Mouse (Mus musculus) liver, adult 2 months (tissue): ENCODE data around the gene Ncan. TPM values are rescaled to one million over a fixed set of nuclear protein-coding genes. Genes with fewer than 3 reads are reported as not detected.
A peak's percentile ranks its signal among the peaks of the same experiment; 100 is the strongest.

Experiments used
- DNase-seq: peaks from one replicate; pipeline ENCODE4 v3.0.0-alpha.2; 2011; ENCODE audit warnings: low read depth, low spot score; ENCODE audit errors: extremely low read depth
- H3K27ac ChIP-seq: fragments of 200-500 bp; replicated peaks from 2 replicates; pipeline ENCODE4 v1.5.1; 2012; ENCODE audit warnings: low read depth, mild to moderate bottlenecking, control low read depth, inconsistent platforms, low read length; ENCODE audit not compliant: insufficient read depth
- H3K27me3 ChIP-seq: fragments of 200-500 bp; 2 replicates; pipeline ENCODE4 v1.6.1; 2012; ENCODE audit warnings: mild to moderate bottlenecking, moderate library complexity, low read length, inconsistent platforms; ENCODE audit not compliant: control insufficient read depth, insufficient read depth
- H3K36me3 ChIP-seq: fragments of 200-500 bp; 2 replicates; pipeline ENCODE4 v1.6.1; 2012; ENCODE audit warnings: low read length, inconsistent platforms; ENCODE audit not compliant: control insufficient read depth, insufficient read depth
- H3K4me1 ChIP-seq: fragments of 200-500 bp; 2 replicates; pipeline ENCODE4 v1.6.1; 2011; ENCODE audit warnings: low read length; ENCODE audit not compliant: control insufficient read depth, insufficient read depth
- H3K4me3 ChIP-seq: fragments of 200-500 bp; 2 replicates; pipeline ENCODE4 v1.5.1; 2011; ENCODE audit warnings: low read depth, mild to moderate bottlenecking, control low read depth, low read length, moderate library complexity; ENCODE audit not compliant: insufficient read depth
- H3K79me2 ChIP-seq: fragments of 200-500 bp; 2 replicates; pipeline ENCODE4 v1.6.1; 2012; ENCODE audit warnings: inconsistent platforms, mild to moderate bottlenecking, low read length, moderate library complexity; ENCODE audit not compliant: control insufficient read depth, insufficient read depth
- H3K9ac ChIP-seq: fragments of 200-500 bp; 2 replicates; pipeline ENCODE4 v1.6.1; 2012; ENCODE audit warnings: low read depth, mild to moderate bottlenecking, control low read depth, inconsistent platforms, low read length
- CTCF ChIP-seq: fragments of 200-500 bp; IDR thresholded peaks from 2 replicates; pipeline ENCODE4 v1.5.1; 2011; ENCODE audit warnings: low read depth, low read length, control low read depth
- POLR2A ChIP-seq: fragments of 200-500 bp; IDR thresholded peaks from 2 replicates; pipeline ENCODE4 v1.6.1; 2011; ENCODE audit warnings: low read length, control low read depth; ENCODE audit not compliant: insufficient read depth; ENCODE audit errors: extremely low read depth
- WGBS: fragments of 180-500 bp; shearing (Covaris S2); methylation state at CpG from one replicate; pipeline ENCODE4 v1.1.7; 2018; 5-methylcytosine and 5-hydroxymethylcytosine counted together
- polyA plus RNA-seq: library from polyadenylated mRNA; depleted of rRNA; stranded (reverse); fragments of >200 nt; gene quantifications from 2 replicates; pipeline ENCODE4 v1.2.3, GENCODE M21; 2012; rRNA removed
- total RNA-seq: library from RNA; depleted of rRNA; stranded (reverse); fragments of >200 nt; gene quantifications from 2 replicates; pipeline ENCODE4 v1.2.3, GENCODE M21; 2014; rRNA removed

The Ncan gene
- under 0.01 TPM in 1 of 2 replicates, not detected in the other for total RNA-seq
- not detected in 2 replicates for polyA plus RNA-seq

DNA sequence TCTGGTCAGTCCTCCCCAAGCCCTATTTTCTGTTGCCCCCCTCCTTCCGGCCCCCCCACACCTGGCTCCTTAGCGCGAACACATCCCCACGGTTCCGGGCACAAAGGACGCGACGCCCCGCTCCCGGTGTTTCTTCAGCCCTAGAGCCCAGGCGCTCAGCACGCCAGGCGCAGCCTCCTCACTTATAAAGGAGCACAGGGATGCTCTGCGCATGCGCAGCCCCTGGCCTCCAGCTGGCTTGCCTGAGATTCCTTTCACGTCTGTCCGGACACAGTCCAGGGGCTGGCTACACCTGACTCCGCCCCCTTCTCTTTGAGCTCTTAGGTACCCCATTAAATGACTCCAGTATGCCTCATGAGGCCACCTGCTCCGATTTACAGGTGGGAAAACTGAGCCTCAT, at the start of gene Ncan:
Gene Ncan, minus strand, starts transcription at position 207 of the 400 bp plus-strand sequence.
- DNase-seq = no peak
- Histone ChIP-seq H3K79me2 (no peaks in the 10 kb centered on the region), H3K4me3 (no peak within 1 kb of the TSS), H3K27ac (no peak within 1 kb of the TSS), H3K9ac (no peak within 1 kb of the TSS), H3K27me3 (peaks cover 11% of the 10 kb centered on the region; the same call in 1 of the 2 replicates), H3K36me3 (no peaks in the 10 kb centered on the region), H3K4me1 (no peaks in the 10 kb centered on the region)
- TF ChIP-seq CTCF (no peak), POLR2A (no peak)
- 5% methylated on average over 19 of the region's 19 CpGs for WGBS

- peak; percentile 42 for DNase-seq
- peaks cover 12% of the 10 kb centered on the region; the same call in 1 of the 2 replicates for H3K4me1 ChIP-seq
- no peak overlapping the region for H3K4me3 ChIP-seq
- H3K9ac ChIP-seq = no peak overlapping the region
- TF ChIP-seq CTCF (no peak), POLR2A (no peak)
- peaks cover 9% of the 10 kb centered on the region; the same call in 1 of the 2 replicates for H3K27me3 ChIP-seq
- H3K36me3 ChIP-seq = no peaks in the 10 kb centered on the region
- whole genome bisulfite sequencing = 55% methylated on average over 3 of the region's 3 CpGs
- peaks cover 3% of the 10 kb centered on the region; the same call in 1 of the 2 replicates for H3K79me2 ChIP-seq
- no peak overlapping the region for H3K27ac ChIP-seq
These were observed 49.4 kb upstream of the Ncan start for GRCm38 (mm10) chr8:70170116-70170515.

GRCm38 (mm10) chr8:70166504-70167110, 45.9 kb upstream of the Ncan start:
- Histone ChIP-seq H3K27ac (no peak overlapping the region), H3K4me1 (peaks cover 7% of the 10 kb centered on the region; the same call in 1 of the 2 replicates), H3K9ac (0 out of 2 replicates have a peak overlapping the region, but pooled peaks have one; percentile 45), H3K36me3 (no peaks in the 10 kb centered on the region), H3K27me3 (peaks cover 9% of the 10 kb centered on the region; the same call in 1 of the 2 replicates), H3K79me2 (no peaks in the 10 kb centered on the region), H3K4me3 (peak overlapping the region; percentile 18; the same call in 1 of the 2 replicates)
- 3% methylated on average over 21 of the region's 21 CpGs for WGBS
- TF ChIP-seq CTCF (peak; percentile 87), POLR2A (no peak)
- DNase-seq = no peak

- 83% methylated on average over 3 of the region's 3 CpGs for WGBS
These were observed 42.6 kb upstream of the Ncan start for GRCm38 (mm10) chr8:70163316-70163715.

DNA sequence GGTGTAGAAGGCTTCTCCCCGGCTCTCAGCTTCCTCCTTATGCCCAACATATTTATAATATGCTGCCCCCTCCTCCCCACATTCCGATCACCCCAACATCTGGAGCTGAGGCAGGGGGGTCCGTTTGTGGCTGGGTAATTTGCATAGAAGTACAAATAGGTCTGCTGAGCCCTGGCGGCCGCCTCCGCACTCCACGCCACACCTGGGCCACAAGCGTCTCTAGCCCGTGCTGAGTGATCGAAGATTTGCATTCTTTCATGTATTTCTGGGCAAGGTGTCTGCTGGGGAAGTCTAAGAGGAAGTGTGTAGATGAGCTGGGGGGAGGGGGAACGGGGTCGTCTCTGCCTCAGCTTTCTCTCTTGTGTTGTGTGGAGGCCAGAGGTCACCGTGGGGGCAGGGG, 39.3 kb upstream of the Ncan start:
- no peak for TF ChIP-seq POLR2A
- no peak for TF ChIP-seq CTCF
- no peak for DNase-seq
- Histone ChIP-seq H3K27me3 (no peaks in the 10 kb centered on the region), H3K9ac (no peak overlapping the region), H3K79me2 (no peaks in the 10 kb centered on the region), H3K4me1 (no peaks in the 10 kb centered on the region), H3K36me3 (no peaks in the 10 kb centered on the region), H3K4me3 (no peak overlapping the region), H3K27ac (no peak overlapping the region)
- 80% methylated on average over 13 of the region's 13 CpGs for WGBS

More at GRCm38 (mm10) chr8:70163316-70163715, 42.6 kb upstream of the Ncan start:
- Histone ChIP-seq H3K4me1 (peaks cover 1% of the 10 kb centered on the region; the same call in 1 of the 2 replicates), H3K27me3 (peaks cover 9% of the 10 kb centered on the region; the same call in 1 of the 2 replicates), H3K27ac (no peak overlapping the region), H3K4me3 (no peak overlapping the region), H3K9ac (no peak overlapping the region), H3K79me2 (no peaks in the 10 kb centered on the region), H3K36me3 (no peaks in the 10 kb centered on the region)
- no peak for DNase-seq
- TF ChIP-seq POLR2A (no peak), CTCF (no peak)

DNA sequence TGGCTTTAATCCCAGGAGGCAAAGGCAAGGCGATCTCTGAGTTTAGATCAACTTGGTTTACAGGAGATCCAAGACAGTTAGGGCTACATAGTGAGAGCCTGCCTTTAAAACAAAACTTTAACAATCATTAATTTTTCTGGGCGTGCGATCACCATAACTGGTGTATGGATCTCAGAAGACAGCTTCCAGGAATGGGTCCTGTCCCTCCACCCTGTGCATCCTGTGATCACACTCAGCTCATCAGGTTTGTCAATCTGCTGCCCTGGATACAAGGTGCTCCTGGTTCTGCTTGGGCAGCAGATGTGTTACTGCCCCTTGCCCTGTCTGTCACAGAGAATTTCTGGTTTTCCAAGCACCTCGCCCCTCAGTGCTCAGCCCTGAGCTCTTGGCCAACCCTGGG, 38.5 kb upstream of the Ncan start:
- no peak for DNase-seq
- Histone ChIP-seq H3K4me1 (no peaks in the 10 kb centered on the region), H3K4me3 (no peak overlapping the region), H3K27ac (no peak overlapping the region), H3K36me3 (no peaks in the 10 kb centered on the region), H3K79me2 (no peaks in the 10 kb centered on the region), H3K27me3 (no peaks in the 10 kb centered on the region), H3K9ac (no peak overlapping the region)
- WGBS = 71% methylated on average over 4 of the region's 4 CpGs
- TF ChIP-seq POLR2A (no peak), CTCF (no peak)
